Mouse (Mus musculus): Measurements from ENCODE around the gene Tbata. TPM values are rescaled to one million over a fixed set of nuclear protein-coding genes. Genes with fewer than 3 reads are reported as not detected.

Tbata gene
- polyA plus RNA-seq, 1 experiment from 2014 or later: not detected

DNA sequence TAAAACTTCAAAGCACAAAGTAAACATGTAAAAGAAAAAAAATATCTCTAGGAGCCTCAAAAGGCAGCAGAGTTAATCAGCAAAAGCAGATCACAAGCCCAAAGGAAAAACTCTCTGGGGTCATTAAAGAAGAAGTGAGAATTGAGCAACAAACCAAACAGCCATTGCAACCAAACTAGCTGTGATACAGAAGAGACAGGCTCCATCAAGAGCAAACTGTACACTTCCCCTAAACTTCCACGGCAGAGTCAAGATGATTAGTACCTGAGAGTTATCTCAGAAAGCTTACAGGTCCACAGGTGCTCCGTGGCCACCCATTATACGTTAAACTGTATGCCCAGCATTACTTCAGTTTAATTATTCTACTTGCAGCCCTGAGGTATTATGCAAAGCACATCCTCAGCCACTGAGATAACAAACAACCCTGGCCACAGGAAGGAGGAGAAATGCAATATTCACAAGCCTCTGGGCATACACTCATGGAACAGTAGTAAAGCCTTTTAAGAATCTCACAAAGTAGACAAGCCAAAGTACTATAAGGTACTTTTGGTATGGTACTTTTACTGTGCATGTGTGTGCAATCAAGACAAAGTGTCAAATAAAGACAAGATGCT lies 36.4 kb upstream of the Tbata start:
- ATAC-seq: no peak
- no peak overlapping the region for H3K4me3 ChIP-seq (ENCODE audit: low read depth, low read length)
- H3K9me3 ChIP-seq (ENCODE audit: control insufficient read depth): no peaks in the 10 kb centered on the region
- peaks cover 6% of the 10 kb centered on the region; the same call in 1 of the 2 replicates for H3K36me3 ChIP-seq (ENCODE audit: control insufficient read depth, insufficient read depth)
- TF ChIP-seq CTCF (IDR thresholded peaks at IDR 0.05; ENCODE audit: low read depth): no peak
- WGBS: 35% methylated on average over 3 of the region's 3 CpGs
- H3K27ac ChIP-seq (ENCODE audit: low read depth, low read length): 0 out of 2 replicates have a peak overlapping the region, but pooled peaks have one; percentile 1
- H3K9ac ChIP-seq (ENCODE audit: low read depth, low read length): no peak overlapping the region
- no peaks in the 10 kb centered on the region for H3K27me3 ChIP-seq (replicated peaks; ENCODE audit: control insufficient read depth, insufficient read depth, low read length)
- no peak overlapping the region for H3K4me2 ChIP-seq (replicated peaks; ENCODE audit: low read depth)
- no peaks in the 10 kb centered on the region for H3K4me1 ChIP-seq (replicated peaks; ENCODE audit: control insufficient read depth, insufficient read depth, low read length)

DNA sequence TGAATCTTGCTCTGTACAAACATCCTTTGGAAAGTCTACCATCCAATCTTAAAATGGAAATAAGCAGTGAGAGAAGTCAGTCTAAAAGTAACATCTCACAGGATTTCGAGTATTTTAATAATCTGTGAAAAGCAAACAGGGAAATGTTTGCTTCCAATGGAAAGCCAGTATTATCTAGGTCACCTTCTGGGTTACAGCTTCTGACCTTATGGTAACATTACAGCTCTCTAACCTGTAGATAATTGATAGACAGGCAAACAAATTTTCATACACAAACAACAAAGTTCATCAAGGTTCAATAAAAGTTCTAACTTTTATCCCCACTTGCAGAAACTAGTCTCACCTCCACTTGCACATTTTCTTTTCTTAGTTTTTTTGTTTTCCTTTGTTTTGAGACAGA lies 34.2 kb upstream of the Tbata start:
- WGBS: 45% methylated on average over 1 of the region's 1 CpGs
- no peak for ATAC-seq
- peaks cover 11% of the 10 kb centered on the region for H3K36me3 ChIP-seq (ENCODE audit: control insufficient read depth, insufficient read depth)
- TF ChIP-seq CTCF (IDR thresholded peaks at IDR 0.05; ENCODE audit: low read depth): no peak
- no peak overlapping the region for H3K4me2 ChIP-seq (replicated peaks; ENCODE audit: low read depth)
- H3K4me1 ChIP-seq (replicated peaks; ENCODE audit: control insufficient read depth, insufficient read depth, low read length): no peaks in the 10 kb centered on the region
- H3K9me3 ChIP-seq (ENCODE audit: control insufficient read depth): no peaks in the 10 kb centered on the region
- no peak overlapping the region for H3K4me3 ChIP-seq (ENCODE audit: low read depth, low read length)
- H3K27me3 ChIP-seq (replicated peaks; ENCODE audit: control insufficient read depth, insufficient read depth, low read length): no peaks in the 10 kb centered on the region
- H3K9ac ChIP-seq (ENCODE audit: low read depth, low read length): no peak overlapping the region
- H3K27ac ChIP-seq (ENCODE audit: low read depth, low read length): 0 out of 2 replicates have a peak overlapping the region, but pooled peaks have one; percentile 41

DNA sequence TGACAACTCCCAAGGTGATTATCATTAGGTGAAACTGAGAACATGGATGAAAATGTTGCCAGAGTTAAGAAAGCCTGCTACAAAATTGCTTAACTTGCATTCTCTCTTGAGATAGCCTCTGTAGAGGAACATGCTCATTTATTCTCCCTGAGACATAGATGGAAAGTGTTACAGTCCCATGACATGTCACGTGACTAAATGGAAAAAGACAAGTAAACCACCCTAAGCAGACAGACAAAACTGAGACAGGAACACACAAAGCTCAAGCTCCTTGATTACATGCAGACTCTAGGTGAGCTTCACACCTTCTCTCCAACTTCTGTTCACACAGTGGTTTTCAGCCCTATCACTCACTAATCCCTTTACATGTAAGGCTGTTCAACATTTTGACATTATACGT lies 28.4 kb upstream of the Tbata start:
- H3K9ac ChIP-seq (ENCODE audit: low read depth, low read length): no peak overlapping the region
- H3K36me3 ChIP-seq (ENCODE audit: control insufficient read depth, insufficient read depth): peaks cover 11% of the 10 kb centered on the region
- no peak for ATAC-seq
- WGBS: 51% methylated on average over 2 of the region's 2 CpGs
- H3K4me2 ChIP-seq (replicated peaks; ENCODE audit: low read depth): no peak overlapping the region
- no peak for TF ChIP-seq CTCF (IDR thresholded peaks at IDR 0.05; ENCODE audit: low read depth)
- H3K27ac ChIP-seq (ENCODE audit: low read depth, low read length): peak overlapping the region; percentile 65; the same call in 1 of the 2 replicates
- no peak overlapping the region for H3K4me3 ChIP-seq (ENCODE audit: low read depth, low read length)
- H3K27me3 ChIP-seq (replicated peaks; ENCODE audit: control insufficient read depth, insufficient read depth, low read length): no peaks in the 10 kb centered on the region
- H3K9me3 ChIP-seq (ENCODE audit: control insufficient read depth): no peaks in the 10 kb centered on the region
- H3K4me1 ChIP-seq (replicated peaks; ENCODE audit: control insufficient read depth, insufficient read depth, low read length): no peaks in the 10 kb centered on the region

DNA sequence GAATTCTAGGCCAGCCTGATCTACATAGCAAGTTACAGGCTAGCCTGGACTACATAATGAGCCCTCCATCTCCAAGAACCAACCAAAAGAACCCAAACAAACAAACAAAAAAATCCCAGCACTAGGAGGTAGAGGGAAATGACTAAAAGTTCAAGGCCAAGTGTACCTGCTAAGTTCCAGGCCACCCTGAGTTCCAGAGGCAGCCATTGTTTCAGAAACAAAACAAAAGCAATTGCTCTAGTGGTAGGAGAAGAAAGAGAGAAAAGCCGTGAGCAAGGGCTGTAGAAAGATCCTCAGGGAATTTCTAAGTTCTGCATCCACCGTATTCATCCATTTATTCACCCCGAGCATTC lies 26.0 kb upstream of the Tbata start:
- no peak for ATAC-seq
- Histone ChIP-seq H3K36me3 (ENCODE audit: control insufficient read depth, insufficient read depth) (peaks cover 5% of the 10 kb centered on the region; the same call in 1 of the 2 replicates), H3K4me2 (replicated peaks; ENCODE audit: low read depth) (peak overlapping the region; percentile 94), H3K9ac (ENCODE audit: low read depth, low read length) (peak overlapping the region; percentile 95), H3K4me3 (ENCODE audit: low read depth, low read length) (peak overlapping the region; percentile 86), H3K27me3 (replicated peaks; ENCODE audit: control insufficient read depth, insufficient read depth, low read length) (no peaks in the 10 kb centered on the region), H3K27ac (ENCODE audit: low read depth, low read length) (peak overlapping the region; percentile 95), H3K9me3 (ENCODE audit: control insufficient read depth) (no peaks in the 10 kb centered on the region), H3K4me1 (replicated peaks; ENCODE audit: control insufficient read depth, insufficient read depth, low read length) (no peaks in the 10 kb centered on the region)
- 1% methylated on average over 3 of the region's 3 CpGs for WGBS
- TF ChIP-seq CTCF (IDR thresholded peaks at IDR 0.05; ENCODE audit: low read depth): no peak

DNA sequence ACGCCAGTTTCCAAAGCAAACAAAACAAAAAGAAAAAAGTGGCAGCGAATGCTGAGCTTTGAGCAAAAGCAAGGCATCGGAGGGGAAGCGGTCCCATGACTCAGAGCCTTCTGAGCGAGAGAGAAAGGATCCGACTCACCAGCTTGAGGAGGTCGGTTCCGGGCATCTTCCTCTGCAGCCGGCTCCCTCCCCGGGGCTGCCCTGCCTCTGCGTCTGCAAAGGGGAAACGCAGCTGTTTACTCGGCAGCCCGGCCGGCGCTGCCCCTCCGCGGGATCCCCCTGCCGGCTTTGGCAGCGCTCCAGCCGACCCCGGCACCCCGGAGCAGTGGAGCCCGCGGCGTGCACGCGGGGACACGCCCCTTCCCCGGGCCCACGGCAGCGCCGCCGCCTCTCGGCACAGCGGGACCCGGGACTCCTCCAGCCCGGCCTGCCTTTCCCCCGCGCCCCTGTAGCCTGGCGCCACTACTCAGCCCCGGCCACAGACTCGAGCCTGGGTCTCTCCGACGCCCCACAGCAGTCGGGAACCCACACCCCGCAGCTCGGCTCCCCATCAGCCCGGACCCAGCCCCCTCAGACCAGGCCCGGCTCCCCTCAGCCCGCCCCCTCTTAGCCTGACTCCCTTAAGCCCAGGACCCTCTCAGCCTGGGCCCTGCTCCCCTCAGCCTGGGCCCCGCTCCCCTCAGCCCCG lies 25.5 kb upstream of the Tbata start:
- H3K4me1 ChIP-seq (replicated peaks; ENCODE audit: control insufficient read depth, insufficient read depth, low read length): no peaks in the 10 kb centered on the region
- H3K9me3 ChIP-seq (ENCODE audit: control insufficient read depth): no peaks in the 10 kb centered on the region
- H3K9ac ChIP-seq (ENCODE audit: low read depth, low read length): peak overlapping the region; percentile 95
- under 1% methylated on average over 44 of the region's 53 CpGs for WGBS
- no peak for TF ChIP-seq CTCF (IDR thresholded peaks at IDR 0.05; ENCODE audit: low read depth)
- H3K27me3 ChIP-seq (replicated peaks; ENCODE audit: control insufficient read depth, insufficient read depth, low read length): no peaks in the 10 kb centered on the region
- peak overlapping the region; percentile 95 for H3K27ac ChIP-seq (ENCODE audit: low read depth, low read length)
- H3K36me3 ChIP-seq (ENCODE audit: control insufficient read depth, insufficient read depth): peaks cover 3% of the 10 kb centered on the region; the same call in 1 of the 2 replicates
- peak; percentile 5; the same call in 1 of the 2 replicates for ATAC-seq
- H3K4me2 ChIP-seq (replicated peaks; ENCODE audit: low read depth): peak overlapping the region; percentile 94
- H3K4me3 ChIP-seq (ENCODE audit: low read depth, low read length): peak overlapping the region; percentile 86

DNA sequence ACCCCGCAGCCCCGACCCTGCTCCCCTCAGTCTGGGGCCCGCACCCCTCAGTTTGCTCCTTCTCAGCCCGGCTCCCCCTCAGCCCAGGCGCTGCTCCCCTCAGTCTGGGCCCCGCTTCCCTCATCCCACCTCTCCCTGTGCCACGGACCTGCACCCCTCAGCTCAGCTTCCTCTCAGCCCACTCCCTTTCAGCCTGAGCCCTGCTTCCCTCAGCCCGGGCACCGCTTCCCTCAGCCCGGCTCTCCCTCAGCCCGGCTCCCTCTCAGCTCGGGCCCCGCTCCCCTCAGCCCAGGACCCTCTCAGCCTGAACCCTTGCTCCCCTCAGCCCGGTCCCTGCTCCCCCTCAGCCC lies 25.0 kb upstream of the Tbata start:
- no peak; the same call in 1 of the 2 replicates for ATAC-seq
- H3K4me3 ChIP-seq (ENCODE audit: low read depth, low read length): peak overlapping the region; percentile 86
- no peaks in the 10 kb centered on the region for H3K36me3 ChIP-seq (ENCODE audit: control insufficient read depth, insufficient read depth)
- H3K9ac ChIP-seq (ENCODE audit: low read depth, low read length): peak overlapping the region; percentile 95
- no peaks in the 10 kb centered on the region for H3K4me1 ChIP-seq (replicated peaks; ENCODE audit: control insufficient read depth, insufficient read depth, low read length)
- H3K9me3 ChIP-seq (ENCODE audit: control insufficient read depth): no peaks in the 10 kb centered on the region
- WGBS: 1% methylated on average over 14 of the region's 14 CpGs
- peak overlapping the region; percentile 95 for H3K27ac ChIP-seq (ENCODE audit: low read depth, low read length)
- no peaks in the 10 kb centered on the region for H3K27me3 ChIP-seq (replicated peaks; ENCODE audit: control insufficient read depth, insufficient read depth, low read length)
- TF ChIP-seq CTCF (IDR thresholded peaks at IDR 0.05; ENCODE audit: low read depth): no peak
- H3K4me2 ChIP-seq (replicated peaks; ENCODE audit: low read depth): peak overlapping the region; percentile 94
